Mouse (Mus musculus): ENCODE data around the gene Sox10. TPM values are rescaled to one million over a fixed set of nuclear protein-coding genes. Genes with fewer than 3 reads are reported as not detected.

Gene Sox10
- total RNA-seq, 1 experiment: 0.31 TPM

- peak; percentile 83 for DNase-seq (ENCODE audit: low read depth, low spot score)
- in situ Hi-C loops (cut with MboI; ENCODE audit: low sequenced_read_pairs in 2 of 2, unreplicated experiment in 2 of 2): no loop called here
- Histone ChIP-seq H3K9me3 (ENCODE audit: control insufficient read depth, insufficient read depth, low read depth, low read length) (no peaks in the 10 kb centered on the region), H3K9ac (ENCODE audit: insufficient read depth, low read depth, low read length, poor library complexity, severe bottlenecking) (no peak overlapping the region), H3K36me3 (ENCODE audit: control insufficient read depth, insufficient read depth, low read length, poor library complexity, severe bottlenecking) (peaks cover 6% of the 10 kb centered on the region; the same call in 1 of the 2 replicates), H3K27ac (ENCODE audit: insufficient read depth, low read depth, low read length, poor library complexity, severe bottlenecking) (no peak overlapping the region), H3K4me3 (ENCODE audit: insufficient read depth in 1 of 2, low read depth in 1 of 2, low read length in 2 of 2, poor library complexity in 1 of 2, severe bottlenecking in 1 of 2) (no peak overlapping the region; a peak in 1 of 4 replicates), H3K4me1 (ENCODE audit: control insufficient read depth in 2 of 2, insufficient read depth in 2 of 2, low read length in 2 of 2, poor library complexity in 1 of 2) (peaks cover 0 to 2% of the 10 kb centered on the region in 2 experiments; a peak in 2 of 4 replicates)
- TF ChIP-seq CHD2 (IDR thresholded peaks at IDR 0.05; ENCODE audit: low read depth, low read length) (no peak), ZNF384 (IDR thresholded peaks at IDR 0.05; ENCODE audit: low read depth, low read length) (no peak), HCFC1 (IDR thresholded peaks at IDR 0.05; ENCODE audit: borderline replicate concordance, insufficient read depth, low read length) (no peak), MAFK (IDR thresholded peaks at IDR 0.05; ENCODE audit: insufficient read depth, low read depth, low read length) (no peak), ZC3H11A (IDR thresholded peaks at IDR 0.05; ENCODE audit: borderline replicate concordance, low read depth, low read length) (no peak)
Measured at GRCm38 (mm10) chr15:79126217-79126932, 38.7 kb downstream of the Sox10 start.

GRCm38 (mm10) chr15:79124331-79124875 lies 40.6 kb downstream of the Sox10 start:
- peaks cover 6% of the 10 kb centered on the region; the same call in 1 of the 2 replicates for H3K36me3 ChIP-seq (ENCODE audit: control insufficient read depth, insufficient read depth, low read length, poor library complexity, severe bottlenecking)
- H3K9me3 ChIP-seq (ENCODE audit: control insufficient read depth, insufficient read depth, low read depth, low read length): no peaks in the 10 kb centered on the region
- no peak overlapping the region for H3K4me3 ChIP-seq (ENCODE audit: insufficient read depth in 1 of 2, low read depth in 1 of 2, low read length in 2 of 2, poor library complexity in 1 of 2, severe bottlenecking in 1 of 2)
- no peak overlapping the region for H3K9ac ChIP-seq (ENCODE audit: insufficient read depth, low read depth, low read length, poor library complexity, severe bottlenecking)
- no peak overlapping the region for H3K27ac ChIP-seq (ENCODE audit: insufficient read depth, low read depth, low read length, poor library complexity, severe bottlenecking)
- in situ Hi-C loops (cut with MboI; ENCODE audit: low sequenced_read_pairs in 2 of 2, unreplicated experiment in 2 of 2): no loop called here
- no peak for DNase-seq (ENCODE audit: low read depth, low spot score)
- H3K4me1 ChIP-seq (ENCODE audit: control insufficient read depth in 2 of 2, insufficient read depth in 2 of 2, low read length in 2 of 2, poor library complexity in 1 of 2): peaks cover 0 to 7% of the 10 kb centered on the region in 2 experiments; a peak in 1 of 4 replicates
- TF ChIP-seq CHD2 (IDR thresholded peaks at IDR 0.05; ENCODE audit: low read depth, low read length) (no peak), HCFC1 (IDR thresholded peaks at IDR 0.05; ENCODE audit: borderline replicate concordance, insufficient read depth, low read length) (no peak), ZNF384 (IDR thresholded peaks at IDR 0.05; ENCODE audit: low read depth, low read length) (no peak), MAFK (IDR thresholded peaks at IDR 0.05; ENCODE audit: insufficient read depth, low read depth, low read length) (no peak)

GRCm38 (mm10) chr15:79123751-79124150 lies 41.3 kb downstream of the Sox10 start:
- Histone ChIP-seq H3K9me3 (ENCODE audit: control insufficient read depth, insufficient read depth, low read depth, low read length) (no peaks in the 10 kb centered on the region), H3K4me3 (ENCODE audit: insufficient read depth in 1 of 2, low read depth in 1 of 2, low read length in 2 of 2, poor library complexity in 1 of 2, severe bottlenecking in 1 of 2) (no peak overlapping the region), H3K27ac (ENCODE audit: insufficient read depth, low read depth, low read length, poor library complexity, severe bottlenecking) (no peak overlapping the region), H3K9ac (ENCODE audit: insufficient read depth, low read depth, low read length, poor library complexity, severe bottlenecking) (no peak overlapping the region), H3K36me3 (ENCODE audit: control insufficient read depth, insufficient read depth, low read length, poor library complexity, severe bottlenecking) (peaks cover 6% of the 10 kb centered on the region; the same call in 1 of the 2 replicates), H3K4me1 (ENCODE audit: control insufficient read depth in 2 of 2, insufficient read depth in 2 of 2, low read length in 2 of 2, poor library complexity in 1 of 2) (peaks cover 0 to 7% of the 10 kb centered on the region in 2 experiments; a peak in 1 of 4 replicates)
- in situ Hi-C loops (cut with MboI; ENCODE audit: low sequenced_read_pairs in 2 of 2, unreplicated experiment in 2 of 2): no loop called here
- no peak for DNase-seq (ENCODE audit: low read depth, low spot score)
- TF ChIP-seq MAFK (IDR thresholded peaks at IDR 0.05; ENCODE audit: insufficient read depth, low read depth, low read length): no peak
- no peak for TF ChIP-seq HCFC1 (IDR thresholded peaks at IDR 0.05; ENCODE audit: borderline replicate concordance, insufficient read depth, low read length)
- no peak for TF ChIP-seq ZNF384 (IDR thresholded peaks at IDR 0.05; ENCODE audit: low read depth, low read length)

GRCm38 (mm10) chr15:79122546-79122945 lies 42.5 kb downstream of the Sox10 start:
- Histone ChIP-seq H3K9ac (ENCODE audit: insufficient read depth, low read depth, low read length, poor library complexity, severe bottlenecking) (no peak overlapping the region), H3K9me3 (ENCODE audit: control insufficient read depth, insufficient read depth, low read depth, low read length) (no peaks in the 10 kb centered on the region), H3K4me1 (ENCODE audit: control insufficient read depth in 2 of 2, insufficient read depth in 2 of 2, low read length in 2 of 2, poor library complexity in 1 of 2) (peaks cover 0 to 7% of the 10 kb centered on the region in 2 experiments; a peak in 1 of 4 replicates), H3K27ac (ENCODE audit: insufficient read depth, low read depth, low read length, poor library complexity, severe bottlenecking) (no peak overlapping the region), H3K36me3 (ENCODE audit: control insufficient read depth, insufficient read depth, low read length, poor library complexity, severe bottlenecking) (peaks cover 5% of the 10 kb centered on the region; the same call in 1 of the 2 replicates), H3K4me3 (ENCODE audit: insufficient read depth in 1 of 2, low read depth in 1 of 2, low read length in 2 of 2, poor library complexity in 1 of 2, severe bottlenecking in 1 of 2) (no peak overlapping the region)
- TF ChIP-seq ZC3H11A (IDR thresholded peaks at IDR 0.05; ENCODE audit: borderline replicate concordance, low read depth, low read length): no peak
- no peak for TF ChIP-seq CHD2 (IDR thresholded peaks at IDR 0.05; ENCODE audit: low read depth, low read length)
- no peak for TF ChIP-seq ZNF384 (IDR thresholded peaks at IDR 0.05; ENCODE audit: low read depth, low read length)
- no peak for TF ChIP-seq HCFC1 (IDR thresholded peaks at IDR 0.05; ENCODE audit: borderline replicate concordance, insufficient read depth, low read length)
- TF ChIP-seq MAFK (IDR thresholded peaks at IDR 0.05; ENCODE audit: insufficient read depth, low read depth, low read length): no peak
- DNase-seq (ENCODE audit: low read depth, low spot score): no peak
- in situ Hi-C loops (cut with MboI; ENCODE audit: low sequenced_read_pairs in 2 of 2, unreplicated experiment in 2 of 2): no loop called here
